In the genomic region with DNA sequence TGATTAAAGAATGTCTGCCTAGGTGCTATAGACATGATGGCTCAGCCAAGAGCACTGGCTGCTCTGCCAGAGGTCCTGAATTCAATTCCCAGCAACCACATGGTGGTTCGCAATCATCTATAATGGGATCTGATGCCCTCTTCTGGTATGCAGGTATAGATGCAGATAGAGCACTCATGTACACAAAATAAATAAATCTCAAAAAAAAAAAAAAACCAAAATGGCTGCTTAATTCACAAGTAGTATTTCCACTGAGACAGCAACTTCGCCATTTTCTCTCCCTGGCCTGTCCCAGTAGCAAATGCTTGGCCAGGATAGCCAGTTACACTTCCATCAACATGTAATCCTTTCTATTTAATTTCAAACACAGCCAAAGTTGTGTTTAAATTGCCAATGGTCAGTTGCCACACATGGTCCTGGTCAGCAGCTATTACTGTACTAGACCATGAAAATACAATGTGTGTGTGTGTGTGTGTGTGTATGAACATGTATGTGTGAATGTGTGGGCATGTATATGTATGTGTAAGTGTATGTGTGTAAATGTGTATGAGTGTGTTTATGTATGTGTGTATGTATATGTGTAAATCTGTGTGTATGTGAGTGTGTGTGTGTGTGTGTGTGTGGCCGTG, we compare ENCODE assay signal across 8 mouse cellular contexts. TPM values are rescaled to one million over a fixed set of nuclear protein-coding genes. Genes with fewer than 3 reads are reported as not detected.
A peak's percentile ranks its signal among the peaks of the same experiment; 100 is the strongest.
DNase-seq lines count a peak whose midpoint lies in the region; ATAC-seq and TF ChIP-seq lines count a peak whose summit lies in the region.

No protein-coding gene starts in this region.

- DNase-seq in heart, adult 2 months: no peak
- DNase-seq in heart, postnatal 14 days: no peak
- peak; percentile 14 for DNase-seq in CH12.LX (ENCODE audit: extremely low read depth)
- no peak for DNase-seq in urinary bladder, postnatal 36 days (ENCODE audit: low spot score in 2 of 2)
- no peak for DNase-seq in thymus, adult 18-20 months
- DNase-seq in spleen, postnatal 14 days (ENCODE audit: low spot score in 2 of 2): no peak

- TF ChIP-seq EP300 in heart, adult 2 months (IDR thresholded peaks at IDR 0.05; ENCODE audit: insufficient read depth, low read depth, low read length): no peak
- no peak for TF ChIP-seq EP300 in CH12.LX (IDR thresholded peaks at IDR 0.05; ENCODE audit: low read length)

- TF ChIP-seq RAD21 in CH12.LX (IDR thresholded peaks at IDR 0.05; ENCODE audit: low read depth, low read length): no peak; the same call in 1 of the 2 replicates

- H3K27ac ChIP-seq in heart, adult 2 months: peak overlapping the region; percentile 93
- H3K27ac ChIP-seq in CH12.LX (ENCODE audit: insufficient read depth, low read depth) (no peak overlapping the region), macrophage (peak overlapping the region; percentile 83)
- H3K27ac ChIP-seq in forebrain, embryonic 16.5 days (ENCODE audit: low read length): no peak overlapping the region

- peak; percentile 28 for TF ChIP-seq CTCF in heart, adult 2 months (IDR thresholded peaks at IDR 0.05)
- peak in 1 of 2 experiments; percentile 25; a peak in 2 of 4 replicates for TF ChIP-seq CTCF in CH12.LX (conservative IDR thresholded peaks at IDR 0.05 in 1 of 2, IDR thresholded peaks at IDR 0.05 in 1 of 2; ENCODE audit: low read depth in 2 of 2, low read length in 2 of 2)

- H3K4me3 ChIP-seq in heart, adult 2 months: peak overlapping the region; percentile 79
- H3K4me3 ChIP-seq in CH12.LX (replicated peaks in 1 of 3; ENCODE audit: low read depth in 2 of 3, low read length in 2 of 3, poor library complexity in 1 of 3) (peak overlapping the region; percentile 71 to 83 (median 77)), macrophage (ENCODE audit: inconsistent target) (peak overlapping the region; percentile 66)
- peak overlapping the region; percentile 70 for H3K4me3 ChIP-seq in forebrain, embryonic 16.5 days (replicated peaks; ENCODE audit: low read length)

- no peaks in the 10 kb centered on the region for H3K9me3 ChIP-seq in CH12.LX (replicated peaks; ENCODE audit: low read length)
- no peaks in the 10 kb centered on the region for H3K9me3 ChIP-seq in forebrain, embryonic 16.5 days (ENCODE audit: control insufficient read depth, low read length)

- H3K4me2 ChIP-seq in CH12.LX (ENCODE audit: insufficient read depth, low read depth, poor library complexity, severe bottlenecking): peak overlapping the region; percentile 60
- H3K4me2 ChIP-seq in forebrain, embryonic 16.5 days (ENCODE audit: low read length): peak overlapping the region; percentile 64

- WGBS in heart, adult 2 months: 68% methylated on average over 3 of the region's 3 CpGs
- 69% methylated on average over 3 of the region's 3 CpGs for WGBS in forebrain, embryonic 16.5 days
- WGBS in macrophage (ENCODE audit: missing documents): 54% methylated on average over 3 of the region's 3 CpGs

- dilution Hi-C loops in CH12.LX (cut with MboI; ENCODE audit: extremely low pct_ligation_motif_present, extremely low pct_unique_long_range_greater_than_20kb, low sequenced_read_pairs): no loop called here

- in situ Hi-C loops in CH12.LX (cut with MboI; ENCODE audit: low pct_ligation_motif_present, low pct_unique_long_range_greater_than_20kb, low sequenced_read_pairs): loop anchor here (25.0 kb wide), 1 partner anchor 475 kb away; no protein-coding TSS in a partner anchor

- H3K27me3 ChIP-seq in heart, adult 2 months (ENCODE audit: control insufficient read depth, insufficient read depth, low read length): no peaks in the 10 kb centered on the region
- no peaks in the 10 kb centered on the region for H3K27me3 ChIP-seq in CH12.LX (replicated peaks)
- no peaks in the 10 kb centered on the region for H3K27me3 ChIP-seq in forebrain, embryonic 16.5 days (replicated peaks; ENCODE audit: control insufficient read depth, insufficient read depth, low read length)

- H3K4me1 ChIP-seq in heart, adult 2 months (ENCODE audit: control insufficient read depth, insufficient read depth, low read length): 0 out of 2 replicates have a peak, but pooled peaks cover 1% of the 10 kb centered on the region
- H3K4me1 ChIP-seq in CH12.LX (ENCODE audit: control insufficient read depth in 1 of 2, insufficient read depth in 2 of 2): peaks cover 0 to 7% of the 10 kb centered on the region in 2 experiments; a peak in 1 of 4 replicates
- peaks cover 6% of the 10 kb centered on the region for H3K4me1 ChIP-seq in forebrain, embryonic 16.5 days (replicated peaks; ENCODE audit: control insufficient read depth, insufficient read depth, low read length)

- peaks cover 1% of the 10 kb centered on the region; the same call in 1 of the 2 replicates for H3K79me2 ChIP-seq in heart, adult 2 months (replicated peaks; ENCODE audit: control insufficient read depth, insufficient read depth, low read length)
- H3K79me2 ChIP-seq in CH12.LX (replicated peaks; ENCODE audit: control insufficient read depth, extremely low read depth, insufficient read depth, poor library complexity, severe bottlenecking) (no peaks in the 10 kb centered on the region), macrophage (ENCODE audit: inconsistent target) (peaks cover 25% of the 10 kb centered on the region)

- TF ChIP-seq POLR2A in heart, adult 2 months (IDR thresholded peaks at IDR 0.05; ENCODE audit: insufficient read depth, low read depth, low read length): no peak
- no peak for TF ChIP-seq POLR2A in CH12.LX (IDR thresholded peaks at IDR 0.05; ENCODE audit: low read depth, low read length)

- H3K9ac ChIP-seq in heart, adult 2 months (ENCODE audit: low read depth, low read length): peak overlapping the region; percentile 67
- peak overlapping the region; percentile 22 for H3K9ac ChIP-seq in CH12.LX (ENCODE audit: insufficient read depth, low read depth)
- no peak overlapping the region; the same call in 1 of the 2 replicates for H3K9ac ChIP-seq in forebrain, embryonic 16.5 days (replicated peaks; ENCODE audit: low read depth, low read length)

- intact Hi-C loops in heart, adult 2 months (cut with DNase I): loop anchor here (2.0 kb wide), 1 partner anchor 85 kb away; no protein-coding TSS in a partner anchor
- intact Hi-C loops in heart, postnatal 14 days (cut with DNase I): no loop called here

- no peak for ATAC-seq in forebrain, embryonic 16.5 days

- H3K36me3 ChIP-seq in heart, adult 2 months (ENCODE audit: control insufficient read depth, insufficient read depth, low read length): no peaks in the 10 kb centered on the region
- H3K36me3 ChIP-seq in CH12.LX (replicated peaks in 1 of 2; ENCODE audit: control insufficient read depth in 1 of 2, insufficient read depth in 1 of 2, low read length in 1 of 2) (peaks cover 12 to 37% of the 10 kb centered on the region in 2 experiments), macrophage (ENCODE audit: inconsistent target) (peaks cover 21% of the 10 kb centered on the region; the same call in 1 of the 2 replicates)
- no peaks in the 10 kb centered on the region for H3K36me3 ChIP-seq in forebrain, embryonic 16.5 days (ENCODE audit: control insufficient read depth, insufficient read depth)

TF ChIP-seq in CH12.LX, 34 proteins besides CTCF, POLR2A, EP300 and RAD21:
- TF ChIP-seq MXI1 (IDR thresholded peaks at IDR 0.05; ENCODE audit: low read depth, low read length) (0 out of 2 replicates have a peak, but pooled peaks have one; percentile 40), ZNF384 (IDR thresholded peaks at IDR 0.05; ENCODE audit: low read depth, low read length) (peak; percentile 68), MYC (IDR thresholded peaks at IDR 0.05; ENCODE audit: low read depth, low read length) (no peak), SMC3 (IDR thresholded peaks at IDR 0.05; ENCODE audit: low read depth, low read length) (0 out of 2 replicates have a peak, but pooled peaks have one; percentile 4), SIN3A (IDR thresholded peaks at IDR 0.05; ENCODE audit: low read length) (peak; percentile 12; the same call in 1 of the 2 replicates)

RNA-seq across cellular contexts. Expression of gene Helb, which starts 1.0 kb away (rescaled TPM):
- total RNA-seq in heart, adult 2 months (2021): 10 to 100 TPM in 1 of 2 experiments, 1 to 10 TPM in 1; 7.7 to 11.0 TPM
- polyA plus RNA-seq in heart, adult 2 months (2012; rRNA removed): 3.7 and 7.1 TPM in 2 replicates
- total RNA-seq in heart, postnatal 14 days (2021): 10 to 100 TPM; 13.0 to 13.2 TPM
- total RNA-seq in CH12.LX (2012; rRNA removed): 15.6 and 16.0 TPM in 2 replicates
- total RNA-seq in CH12.LX (2014; rRNA removed): 21.8 and 22.0 TPM in 2 replicates
- 15.5 and 16.4 TPM in 2 replicates for polyA plus RNA-seq in CH12.LX (2012; ENCODE audit: insufficient read length, low read depth)
- polyA plus RNA-seq in forebrain, embryonic 16.5 days (2015; fragmentation: Nextera tagmentation; extraction: Ambion mirVana): 3.8 and 4.8 TPM in 2 replicates
- total RNA-seq in macrophage (2018; cell fraction: chromatin; rRNA removed): 10 to 100 TPM in 18 of 26 experiments, 1 to 10 TPM in 8; 4.0 to 47.5 (median 19.6) TPM
- 10 to 100 TPM in 14 of 26 experiments, 1 to 10 TPM in 12; 4.6 to 17.7 (median 10.3) TPM for total RNA-seq in macrophage (2018; cell fraction: cytosol; rRNA removed)
- 10 to 100 TPM in 16 of 26 experiments, 1 to 10 TPM in 10; 5.0 to 41.1 (median 16.6) TPM for total RNA-seq in macrophage (2018; cell fraction: nucleus; rRNA removed)
- polyA plus RNA-seq in macrophage (2018): 15.0 to 20.3 TPM (median 16.5 TPM) in 3 replicates

Comparison
In these comparisons a context has a peak if more than half of its experiments do, and no peak if none do; other contexts are left out.
1. H3K27ac ChIP-seq: peak in heart, adult 2 months (single experiment) and macrophage (single experiment); none in CH12.LX (single experiment) and forebrain, embryonic 16.5 days (single experiment).
2. Peak in every context shown above with its lines, with median percentiles within 50 percentile points of each other: H3K4me3 ChIP-seq.